Mouse (Mus musculus): Measurements from ENCODE around the gene Anks6. TPM values are rescaled to one million over a fixed set of nuclear protein-coding genes. Genes with fewer than 3 reads are reported as not detected.

Anks6 gene
- polyA plus RNA-seq (2014; fragmentation: Nextera tagmentation; extraction: Ambion mirVana): 4.8 and 6.2 TPM in 2 replicates

- Histone ChIP-seq H3K27ac (ENCODE audit: low read length) (peak within 1 kb of the TSS; percentile 61; the same call in 1 of the 2 replicates), H3K4me2 (replicated peaks; ENCODE audit: low read depth, low read length) (peak within 1 kb of the TSS; percentile 62), H3K36me3 (ENCODE audit: control insufficient read depth, insufficient read depth, low read length) (no peaks in the 10 kb centered on the region), H3K9me3 (ENCODE audit: control insufficient read depth, low read depth, low read length) (no peaks in the 10 kb centered on the region), H3K27me3 (ENCODE audit: control insufficient read depth, insufficient read depth, low read length) (no peaks in the 10 kb centered on the region), H3K9ac (replicated peaks; ENCODE audit: low read depth, low read length) (peak within 1 kb of the TSS; percentile 81), H3K4me1 (ENCODE audit: control insufficient read depth, insufficient read depth, low read length) (peaks cover 4% of the 10 kb centered on the region; the same call in 1 of the 2 replicates), H3K4me3 (ENCODE audit: low read depth, low read length) (peak within 1 kb of the TSS; percentile 81)
- under 1% methylated on average over 85 of the region's 86 CpGs for WGBS
- peak; percentile 89 for ATAC-seq (ENCODE audit: insufficient number of reproducible peaks, insufficient read depth, low FRiP score, low read depth)
Measured at GRCm38 (mm10) chr4:47056791-47057509, at the start of gene Anks6. Gene Anks6, minus strand, starts transcription at chr4:47057427.

DNA sequence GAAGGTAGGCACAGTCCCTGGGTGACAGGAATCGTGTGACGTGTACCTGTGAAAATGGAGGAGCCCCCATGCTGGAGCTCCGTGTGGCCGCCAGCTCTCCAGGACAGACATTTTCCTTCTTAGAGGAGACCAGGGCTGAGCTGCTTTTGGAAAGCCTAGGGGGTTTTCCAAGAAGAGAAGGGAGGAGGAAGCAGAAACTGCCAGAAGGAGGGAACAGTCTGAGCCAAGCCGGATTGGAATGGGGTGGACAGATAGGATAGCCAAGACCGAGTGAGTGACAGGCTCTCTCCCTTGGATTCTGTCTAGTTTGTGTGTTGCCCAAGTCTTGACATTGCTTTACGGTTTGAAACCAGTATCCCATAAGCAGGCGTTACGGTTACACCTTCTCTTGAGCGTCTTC lies 46.3 kb upstream of the Anks6 start:
- Histone ChIP-seq H3K4me3 (ENCODE audit: low read depth, low read length) (no peak overlapping the region), H3K27me3 (ENCODE audit: control insufficient read depth, insufficient read depth, low read length) (no peaks in the 10 kb centered on the region), H3K9me3 (ENCODE audit: control insufficient read depth, low read depth, low read length) (no peaks in the 10 kb centered on the region), H3K9ac (replicated peaks; ENCODE audit: low read depth, low read length) (no peak overlapping the region), H3K4me2 (replicated peaks; ENCODE audit: low read depth, low read length) (no peak overlapping the region), H3K36me3 (ENCODE audit: control insufficient read depth, insufficient read depth, low read length) (no peaks in the 10 kb centered on the region), H3K4me1 (ENCODE audit: control insufficient read depth, insufficient read depth, low read length) (no peaks in the 10 kb centered on the region), H3K27ac (ENCODE audit: low read length) (no peak overlapping the region)
- 93% methylated on average over 10 of the region's 10 CpGs for WGBS
- no peak for ATAC-seq (ENCODE audit: insufficient number of reproducible peaks, insufficient read depth, low FRiP score, low read depth)

- H3K4me3 ChIP-seq (ENCODE audit: low read depth, low read length): no peak overlapping the region
- ATAC-seq (ENCODE audit: insufficient number of reproducible peaks, insufficient read depth, low FRiP score, low read depth): no peak
- H3K9me3 ChIP-seq (ENCODE audit: control insufficient read depth, low read depth, low read length): no peaks in the 10 kb centered on the region
- H3K4me1 ChIP-seq (ENCODE audit: control insufficient read depth, insufficient read depth, low read length): peaks cover 6% of the 10 kb centered on the region
- H3K36me3 ChIP-seq (ENCODE audit: control insufficient read depth, insufficient read depth, low read length): no peaks in the 10 kb centered on the region
- no peak overlapping the region for H3K4me2 ChIP-seq (replicated peaks; ENCODE audit: low read depth, low read length)
- H3K9ac ChIP-seq (replicated peaks; ENCODE audit: low read depth, low read length): no peak overlapping the region
- no peak overlapping the region for H3K27ac ChIP-seq (ENCODE audit: low read length)
- no peaks in the 10 kb centered on the region; the same call in none of the 2 replicates for H3K27me3 ChIP-seq (ENCODE audit: control insufficient read depth, insufficient read depth, low read length)
- WGBS: 53% methylated on average over 6 of the region's 6 CpGs
Measured at GRCm38 (mm10) chr4:47093647-47094046, 36.4 kb upstream of the Anks6 start.

DNA sequence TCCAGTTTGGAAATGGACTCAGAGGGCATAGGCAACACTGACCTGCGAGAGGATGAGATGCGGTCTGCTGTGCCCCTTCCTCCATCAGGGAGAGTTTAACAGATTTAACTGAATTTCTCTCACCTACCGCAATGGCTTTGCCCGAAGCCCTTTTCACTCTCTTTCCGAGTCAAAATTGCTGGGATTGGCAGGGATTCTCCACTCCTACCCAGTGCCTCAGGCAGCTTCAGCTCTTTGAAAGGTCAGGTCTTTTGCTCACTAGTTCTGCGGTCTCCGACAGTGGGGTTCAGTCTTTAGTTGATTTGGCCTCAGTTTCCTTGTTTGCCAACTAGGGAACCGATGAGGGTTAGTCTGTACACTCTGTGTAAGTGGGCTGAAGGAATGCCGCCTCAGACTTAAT lies 35.9 kb upstream of the Anks6 start:
- Histone ChIP-seq H3K27me3 (ENCODE audit: control insufficient read depth, insufficient read depth, low read length) (no peaks in the 10 kb centered on the region; the same call in none of the 2 replicates), H3K4me1 (ENCODE audit: control insufficient read depth, insufficient read depth, low read length) (peaks cover 6% of the 10 kb centered on the region), H3K4me3 (ENCODE audit: low read depth, low read length) (no peak overlapping the region), H3K27ac (ENCODE audit: low read length) (no peak overlapping the region), H3K9me3 (ENCODE audit: control insufficient read depth, low read depth, low read length) (no peaks in the 10 kb centered on the region), H3K4me2 (replicated peaks; ENCODE audit: low read depth, low read length) (peak overlapping the region; percentile 96; the same call in 1 of the 2 replicates), H3K36me3 (ENCODE audit: control insufficient read depth, insufficient read depth, low read length) (no peaks in the 10 kb centered on the region), H3K9ac (replicated peaks; ENCODE audit: low read depth, low read length) (no peak overlapping the region)
- no peak for ATAC-seq (ENCODE audit: insufficient number of reproducible peaks, insufficient read depth, low FRiP score, low read depth)
- WGBS: 57% methylated on average over 9 of the region's 9 CpGs

DNA sequence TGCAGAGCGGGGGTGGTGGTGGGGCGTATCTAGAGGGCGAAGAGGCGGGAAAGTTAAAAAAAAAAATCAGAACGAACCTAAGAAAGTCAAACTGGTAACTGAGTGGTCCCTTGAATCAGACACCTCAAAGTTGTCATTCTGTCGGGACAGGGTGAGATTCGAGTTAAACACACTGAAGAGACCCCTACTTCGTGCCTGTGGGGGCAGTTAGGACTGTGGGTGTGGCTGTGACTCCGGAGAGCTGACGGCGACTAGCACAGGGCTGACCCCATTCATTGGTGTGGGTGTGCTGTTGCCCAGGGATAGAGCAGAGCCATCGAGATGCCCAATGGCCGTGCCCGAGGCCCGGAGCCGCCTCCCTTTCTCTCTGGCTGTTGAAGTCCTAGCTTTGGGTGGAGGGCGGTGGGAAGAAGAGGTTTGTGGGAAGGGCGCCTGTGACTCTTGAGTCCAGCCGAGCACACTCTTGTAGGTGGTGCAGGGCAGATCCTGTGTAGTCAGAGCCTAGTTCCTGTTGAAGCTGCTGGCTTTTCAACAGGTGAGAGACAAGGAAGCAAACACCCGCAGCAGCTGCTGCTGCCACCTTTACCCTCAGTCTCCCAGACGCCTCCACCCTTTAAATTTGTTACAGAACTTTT lies 35.3 kb upstream of the Anks6 start:
- no peak overlapping the region for H3K27ac ChIP-seq (ENCODE audit: low read length)
- no peaks in the 10 kb centered on the region; the same call in none of the 2 replicates for H3K27me3 ChIP-seq (ENCODE audit: control insufficient read depth, insufficient read depth, low read length)
- peak overlapping the region; percentile 47 for H3K4me3 ChIP-seq (ENCODE audit: low read depth, low read length)
- ATAC-seq (ENCODE audit: insufficient number of reproducible peaks, insufficient read depth, low FRiP score, low read depth): 0 out of 2 replicates have a peak, but pooled peaks have one; percentile 43
- H3K9me3 ChIP-seq (ENCODE audit: control insufficient read depth, low read depth, low read length): no peaks in the 10 kb centered on the region
- WGBS: 3% methylated on average over 21 of the region's 21 CpGs
- H3K36me3 ChIP-seq (ENCODE audit: control insufficient read depth, insufficient read depth, low read length): no peaks in the 10 kb centered on the region
- peaks cover 6% of the 10 kb centered on the region for H3K4me1 ChIP-seq (ENCODE audit: control insufficient read depth, insufficient read depth, low read length)
- H3K9ac ChIP-seq (replicated peaks; ENCODE audit: low read depth, low read length): peak overlapping the region; percentile 36; the same call in 1 of the 2 replicates
- H3K4me2 ChIP-seq (replicated peaks; ENCODE audit: low read depth, low read length): peak overlapping the region; percentile 96

DNA sequence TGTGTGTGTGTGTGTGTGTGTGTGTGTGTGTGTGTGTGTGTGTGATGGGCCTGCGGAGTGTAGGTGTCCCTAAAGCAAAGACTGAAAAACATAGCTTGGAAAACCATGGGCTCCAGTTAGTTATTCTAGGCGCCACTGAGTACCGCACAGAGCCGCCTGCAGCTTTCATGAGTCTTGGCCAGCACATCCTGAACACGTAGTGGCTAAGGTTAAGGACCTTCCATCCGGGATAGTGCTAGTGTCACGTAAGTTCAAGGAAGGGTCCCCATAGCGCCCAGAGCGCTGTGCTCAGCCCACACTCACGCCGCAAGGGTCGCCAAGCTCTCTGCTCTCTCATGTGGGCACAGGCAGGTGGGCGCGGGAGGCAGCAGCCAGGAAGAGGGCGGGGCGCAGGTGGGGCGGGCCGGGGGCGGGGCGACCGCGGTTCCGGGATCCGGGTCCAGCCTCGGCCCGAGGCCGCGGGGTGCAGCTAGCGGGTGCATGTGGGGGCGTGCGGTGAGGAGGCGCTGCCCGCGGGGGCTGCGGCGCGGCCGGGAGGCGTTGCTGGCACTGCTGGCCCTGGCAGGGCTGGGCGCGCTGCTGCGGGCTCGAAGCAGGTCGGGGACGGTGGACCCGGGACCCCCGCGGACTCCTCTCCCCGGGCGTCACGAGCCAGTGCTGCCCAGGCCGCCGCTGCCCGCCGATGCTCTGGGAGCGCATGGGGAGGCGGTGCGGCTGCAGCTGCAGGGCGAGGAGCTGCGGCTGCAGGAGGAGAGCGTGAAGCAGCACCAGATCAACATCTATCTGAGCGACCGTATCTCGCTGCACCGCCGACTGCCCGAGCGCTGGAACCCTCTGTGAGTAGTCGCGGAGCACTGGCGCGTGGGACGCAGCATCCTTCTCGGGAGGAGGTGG lies 34.5 kb upstream of the Anks6 start, which contains the start of gene Galnt12:
Gene Galnt12 (plus strand): TSS at position 417 of the 894 bp plus-strand sequence.
- H3K4me3 ChIP-seq (ENCODE audit: low read depth, low read length): peak within 1 kb of the TSS; percentile 47
- no peaks in the 10 kb centered on the region for H3K36me3 ChIP-seq (ENCODE audit: control insufficient read depth, insufficient read depth, low read length)
- peak within 1 kb of the TSS; percentile 36; the same call in 1 of the 2 replicates for H3K9ac ChIP-seq (replicated peaks; ENCODE audit: low read depth, low read length)
- ATAC-seq (ENCODE audit: insufficient number of reproducible peaks, insufficient read depth, low FRiP score, low read depth): peak; percentile 77
- H3K27ac ChIP-seq (ENCODE audit: low read length): no peak within 1 kb of the TSS
- H3K4me1 ChIP-seq (ENCODE audit: control insufficient read depth, insufficient read depth, low read length): peaks cover 6% of the 10 kb centered on the region
- WGBS: 1% methylated on average over 61 of the region's 74 CpGs
- no peaks in the 10 kb centered on the region; the same call in none of the 2 replicates for H3K27me3 ChIP-seq (ENCODE audit: control insufficient read depth, insufficient read depth, low read length)
- peak within 1 kb of the TSS; percentile 96 for H3K4me2 ChIP-seq (replicated peaks; ENCODE audit: low read depth, low read length)
- H3K9me3 ChIP-seq (ENCODE audit: control insufficient read depth, low read depth, low read length): no peaks in the 10 kb centered on the region

GRCm38 (mm10) chr4:47088671-47089070 lies 31.4 kb upstream of the Anks6 start:
- H3K4me2 ChIP-seq (replicated peaks; ENCODE audit: low read depth, low read length): no peak overlapping the region
- H3K9ac ChIP-seq (replicated peaks; ENCODE audit: low read depth, low read length): no peak overlapping the region
- peaks cover 6% of the 10 kb centered on the region for H3K4me1 ChIP-seq (ENCODE audit: control insufficient read depth, insufficient read depth, low read length)
- H3K27ac ChIP-seq (ENCODE audit: low read length): no peak overlapping the region
- WGBS: 88% methylated on average over 7 of the region's 7 CpGs
- H3K4me3 ChIP-seq (ENCODE audit: low read depth, low read length): no peak overlapping the region
- no peaks in the 10 kb centered on the region; the same call in none of the 2 replicates for H3K27me3 ChIP-seq (ENCODE audit: control insufficient read depth, insufficient read depth, low read length)
- no peaks in the 10 kb centered on the region for H3K9me3 ChIP-seq (ENCODE audit: control insufficient read depth, low read depth, low read length)
- ATAC-seq (ENCODE audit: insufficient number of reproducible peaks, insufficient read depth, low FRiP score, low read depth): no peak
- H3K36me3 ChIP-seq (ENCODE audit: control insufficient read depth, insufficient read depth, low read length): no peaks in the 10 kb centered on the region

DNA sequence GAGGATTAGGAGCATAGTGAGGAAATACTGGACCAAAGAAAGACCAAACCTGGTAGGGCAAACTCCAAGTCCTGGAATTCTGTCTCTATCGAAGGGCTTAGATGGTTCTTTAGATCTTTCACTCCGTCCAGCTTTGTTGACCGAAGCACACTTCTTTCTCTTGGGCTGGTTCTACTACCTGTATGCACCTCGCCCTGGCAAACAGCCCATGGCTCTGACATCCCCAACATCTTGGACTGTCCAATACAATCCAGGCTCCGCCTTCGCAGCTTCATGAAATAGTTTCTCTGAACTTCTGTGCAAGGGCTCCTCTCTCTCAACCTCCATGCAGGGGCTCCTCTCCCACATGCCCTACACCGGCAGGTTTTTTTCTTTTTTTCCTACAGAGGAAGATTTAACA lies 26.6 kb upstream of the Anks6 start:
- Histone ChIP-seq H3K36me3 (ENCODE audit: control insufficient read depth, insufficient read depth, low read length) (no peaks in the 10 kb centered on the region), H3K9me3 (ENCODE audit: control insufficient read depth, low read depth, low read length) (no peaks in the 10 kb centered on the region), H3K9ac (replicated peaks; ENCODE audit: low read depth, low read length) (no peak overlapping the region), H3K4me2 (replicated peaks; ENCODE audit: low read depth, low read length) (no peak overlapping the region), H3K27ac (ENCODE audit: low read length) (no peak overlapping the region), H3K4me1 (ENCODE audit: control insufficient read depth, insufficient read depth, low read length) (no peaks in the 10 kb centered on the region), H3K4me3 (ENCODE audit: low read depth, low read length) (no peak overlapping the region), H3K27me3 (ENCODE audit: control insufficient read depth, insufficient read depth, low read length) (no peaks in the 10 kb centered on the region)
- 90% methylated on average over 7 of the region's 7 CpGs for WGBS
- 0 out of 2 replicates have a peak, but pooled peaks have one; percentile 33 for ATAC-seq (ENCODE audit: insufficient number of reproducible peaks, insufficient read depth, low FRiP score, low read depth)
